Mouse (Mus musculus) kidney, adult 2 months (tissue): ENCODE measurements around the gene Cant1. TPM values are rescaled to one million over a fixed set of nuclear protein-coding genes. Genes with fewer than 3 reads are reported as not detected.
A peak's percentile ranks its signal among the peaks of the same experiment; 100 is the strongest.

Experiments used
- DNase-seq: peaks from one replicate; pipeline ENCODE4 v3.0.0; 2021
- H3K27ac ChIP-seq: fragments of 200-500 bp; 2 replicates; pipeline ENCODE4 v1.5.1; 2012; ENCODE audit warnings: low read depth, low read length, control low read depth, inconsistent platforms; ENCODE audit not compliant: insufficient read depth
- H3K27me3 ChIP-seq: fragments of 200-500 bp; replicated peaks from 2 replicates; pipeline ENCODE4 v1.6.1; 2012; ENCODE audit warnings: mild to moderate bottlenecking, moderate library complexity, low read length, inconsistent platforms; ENCODE audit not compliant: control insufficient read depth, insufficient read depth
- H3K36me3 ChIP-seq: fragments of 200-500 bp; 2 replicates; pipeline ENCODE4 v1.6.1; 2012; ENCODE audit warnings: mild to moderate bottlenecking, moderate library complexity, low read length, inconsistent platforms; ENCODE audit not compliant: control insufficient read depth, insufficient read depth
- H3K4me1 ChIP-seq: fragments of 200-500 bp; 2 replicates; pipeline ENCODE4 v1.6.1; 2011; ENCODE audit warnings: low read length; ENCODE audit not compliant: control insufficient read depth, insufficient read depth
- H3K4me3 ChIP-seq: fragments of 200-500 bp; 2 replicates; pipeline ENCODE4 v1.5.1; 2011; ENCODE audit warnings: mild to moderate bottlenecking, low read depth, low read length, control low read depth; ENCODE audit not compliant: insufficient read depth
- CTCF ChIP-seq: fragments of 200-500 bp; conservative IDR thresholded peaks from 2 replicates; pipeline ENCODE4 v1.5.1; 2011; ENCODE audit warnings: low read depth, mild to moderate bottlenecking, control low read depth, low read length, moderate library complexity, mixed read lengths; ENCODE audit not compliant: insufficient read depth, insufficient read length
- POLR2A ChIP-seq: fragments of 200-500 bp; IDR thresholded peaks from one replicate; pipeline ENCODE4 v1.6.1; 2011; ENCODE audit warnings: low read depth, low read length, control low read depth
- WGBS: fragments of 180-500 bp; shearing (Covaris S2); methylation state at CpG from one replicate; pipeline ENCODE4 v1.1.7; 2018; 5-methylcytosine and 5-hydroxymethylcytosine counted together
- polyA plus RNA-seq: library from polyadenylated mRNA; depleted of rRNA; stranded (reverse); fragments of >200 nt; gene quantifications from 2 replicates; pipeline ENCODE4 v1.2.3, GENCODE M21; 2012

The Cant1 gene
- polyA plus RNA-seq, 1 experiment: 42.6 TPM

- Histone ChIP-seq H3K27ac (no peak overlapping the region), H3K4me3 (no peak overlapping the region), H3K27me3 (no peaks in the 10 kb centered on the region), H3K36me3 (no peaks in the 10 kb centered on the region), H3K4me1 (peaks cover 10% of the 10 kb centered on the region)
- 78% methylated on average over 13 of the region's 13 CpGs for WGBS
- DNase-seq: no peak
- TF ChIP-seq CTCF (no peak), POLR2A (no peak)
Measured at GRCm38 (mm10) chr11:118442691-118443090, 23.8 kb upstream of the Cant1 start.

- no peak overlapping the region for H3K4me3 ChIP-seq
- peak overlapping the region; percentile 11; the same call in 1 of the 2 replicates for H3K27ac ChIP-seq
- H3K36me3 ChIP-seq: no peaks in the 10 kb centered on the region
- TF ChIP-seq CTCF (no peak), POLR2A (no peak)
- DNase-seq: no peak
- WGBS: 28% methylated on average over 11 of the region's 11 CpGs
- no peaks in the 10 kb centered on the region for H3K27me3 ChIP-seq
- H3K4me1 ChIP-seq: peaks cover 20% of the 10 kb centered on the region
Measured at GRCm38 (mm10) chr11:118438665-118439414, 20.0 kb upstream of the Cant1 start.

- TF ChIP-seq POLR2A (no peak), CTCF (peak; percentile 38)
- peaks cover 20% of the 10 kb centered on the region for H3K4me1 ChIP-seq
- H3K4me3 ChIP-seq: no peak overlapping the region
- DNase-seq: peak; percentile 80
- H3K36me3 ChIP-seq: no peaks in the 10 kb centered on the region
- WGBS: 25% methylated on average over 6 of the region's 6 CpGs
- peak overlapping the region; percentile 19; the same call in 1 of the 2 replicates for H3K27ac ChIP-seq
- no peaks in the 10 kb centered on the region for H3K27me3 ChIP-seq
Measured at GRCm38 (mm10) chr11:118436471-118436935, 17.6 kb upstream of the Cant1 start.

- Histone ChIP-seq H3K27me3 (no peaks in the 10 kb centered on the region), H3K4me3 (no peak overlapping the region), H3K36me3 (no peaks in the 10 kb centered on the region), H3K27ac (no peak overlapping the region), H3K4me1 (peaks cover 31% of the 10 kb centered on the region)
- TF ChIP-seq CTCF (no peak), POLR2A (no peak)
- DNase-seq: no peak
- WGBS: 58% methylated on average over 13 of the region's 13 CpGs
Measured at GRCm38 (mm10) chr11:118434093-118434492, 15.2 kb upstream of the Cant1 start.

- TF ChIP-seq CTCF (no peak), POLR2A (no peak)
- Histone ChIP-seq H3K27me3 (no peaks in the 10 kb centered on the region), H3K4me3 (no peak overlapping the region), H3K4me1 (peaks cover 34% of the 10 kb centered on the region), H3K27ac (no peak overlapping the region), H3K36me3 (no peaks in the 10 kb centered on the region)
- 64% methylated on average over 10 of the region's 10 CpGs for WGBS
- DNase-seq: no peak
Measured at GRCm38 (mm10) chr11:118433398-118433868, 14.5 kb upstream of the Cant1 start.

GRCm38 (mm10) chr11:118431100-118431948 lies 12.4 kb upstream of the Cant1 start:
- H3K27me3 ChIP-seq: no peaks in the 10 kb centered on the region
- no peak for DNase-seq
- H3K4me1 ChIP-seq: peaks cover 21% of the 10 kb centered on the region
- 67% methylated on average over 16 of the region's 16 CpGs for WGBS
- no peak overlapping the region for H3K27ac ChIP-seq
- TF ChIP-seq POLR2A (no peak), CTCF (no peak)
- H3K4me3 ChIP-seq: no peak overlapping the region
- no peaks in the 10 kb centered on the region for H3K36me3 ChIP-seq
